Mouse (Mus musculus) cerebellum, adult 18-20 months (tissue): ENCODE data around the gene Rnasel.

Source experiments
- DNase-seq, 2 experiments: peaks; one replicate each; pipeline ENCODE4 v3.0.0; 2021

Rnasel gene

DNA sequence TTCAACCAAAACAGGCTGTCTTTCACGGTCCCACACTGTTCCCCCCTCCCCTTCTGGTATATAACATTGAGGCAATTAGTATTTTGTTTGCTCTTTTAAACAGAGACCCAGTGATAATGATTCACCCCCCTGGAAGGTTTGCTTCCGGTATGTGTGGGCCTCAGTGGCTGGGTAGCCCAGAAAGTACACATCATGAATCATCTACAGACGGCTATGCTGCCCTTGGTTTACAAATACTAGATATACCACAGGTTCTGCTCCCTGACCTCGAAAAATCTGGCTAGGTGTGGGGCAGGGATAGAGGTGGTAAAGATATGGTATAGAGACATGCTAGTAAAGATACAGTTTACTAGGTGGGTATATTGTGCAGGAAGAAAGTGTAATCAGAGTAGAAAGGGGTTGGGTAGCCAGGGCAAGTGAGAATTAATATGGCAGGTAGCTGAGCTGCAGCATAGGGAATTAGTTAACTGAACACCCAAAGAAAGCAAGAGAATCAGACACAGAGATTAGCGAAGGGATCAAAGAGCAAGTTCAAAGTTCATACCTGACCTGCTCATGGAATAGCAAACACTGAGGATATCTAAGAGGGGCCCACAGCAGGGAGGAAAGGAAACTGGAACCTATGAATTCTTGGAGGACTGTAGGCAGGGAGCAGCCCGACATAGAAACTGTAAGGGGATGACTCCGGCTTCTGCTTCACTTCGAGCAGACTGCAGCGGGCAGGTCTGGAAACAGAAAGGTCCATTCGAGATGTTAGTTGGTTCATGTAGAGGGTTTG is 21.0 kb downstream of the Rnasel start:
- no peak for DNase-seq

- no peak for DNase-seq
Observed at GRCm38 (mm10) chr1:153770776-153771167, 21.5 kb downstream of the Rnasel start.

DNA sequence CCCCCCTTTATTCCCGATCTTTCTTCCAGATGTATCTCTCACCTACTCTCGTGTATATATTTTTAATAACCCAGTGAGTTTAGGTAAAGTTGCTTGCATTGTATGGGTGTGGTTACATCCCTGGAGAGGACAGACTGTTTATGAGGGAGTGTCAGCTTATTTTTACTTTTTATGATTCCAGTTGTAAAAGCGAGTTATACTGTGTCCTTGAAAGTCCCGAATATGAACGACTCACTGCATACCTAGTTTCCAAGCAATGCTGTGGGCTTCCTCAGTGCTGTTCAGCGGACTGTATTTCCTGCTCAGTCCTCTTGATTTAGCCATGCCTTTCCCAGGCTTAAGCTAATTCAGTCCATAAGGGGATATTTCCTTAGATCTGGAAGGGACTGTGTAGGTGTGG is 25.9 kb downstream of the Rnasel start:
- no peak for DNase-seq

GRCm38 (mm10) chr1:153776257-153776656 is 27.0 kb downstream of the Rnasel start:
- DNase-seq, result no peak

DNA sequence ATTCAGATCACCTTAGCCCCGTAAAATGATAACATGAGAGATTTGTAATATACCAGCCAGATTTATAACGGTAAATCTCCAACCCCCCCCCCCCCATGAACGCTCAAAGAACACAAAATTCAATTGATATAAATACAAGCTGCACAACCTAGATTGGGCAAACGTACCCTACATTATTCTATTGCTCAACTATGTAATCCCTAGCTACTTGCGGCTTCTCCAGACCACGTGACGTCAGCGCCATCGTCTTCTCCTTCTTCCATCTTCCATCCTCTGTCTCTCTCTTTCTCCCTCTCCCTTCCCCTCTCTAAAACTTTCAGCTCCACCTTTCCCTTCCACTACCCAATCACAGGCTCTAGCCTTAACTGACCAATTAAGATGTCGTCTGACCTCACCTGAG is 29.0 kb downstream of the Rnasel start:
- no peak for DNase-seq

DNA sequence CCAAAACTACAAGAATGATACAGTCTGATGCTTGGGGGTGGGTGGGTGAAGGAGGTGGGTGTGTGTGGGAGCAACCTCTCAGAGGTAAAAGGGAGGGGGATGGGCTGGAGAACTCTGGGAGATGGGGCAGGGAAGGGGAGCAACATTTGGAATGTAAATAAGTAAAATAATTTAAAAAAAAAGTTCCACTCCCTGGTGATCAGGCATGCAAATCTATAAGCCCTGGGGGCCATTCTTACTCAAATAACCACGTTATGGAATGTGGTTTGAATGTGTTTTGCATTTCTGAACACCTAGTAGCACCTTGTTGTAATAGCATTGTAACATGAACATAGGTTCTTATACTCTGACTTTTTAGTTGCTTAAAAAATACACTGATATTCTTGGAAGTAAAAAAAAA is 34.1 kb downstream of the Rnasel start:
- DNase-seq, result no peak

- no peak for DNase-seq
Observed at GRCm38 (mm10) chr1:153785608-153786007, 36.4 kb downstream of the Rnasel start.

DNA sequence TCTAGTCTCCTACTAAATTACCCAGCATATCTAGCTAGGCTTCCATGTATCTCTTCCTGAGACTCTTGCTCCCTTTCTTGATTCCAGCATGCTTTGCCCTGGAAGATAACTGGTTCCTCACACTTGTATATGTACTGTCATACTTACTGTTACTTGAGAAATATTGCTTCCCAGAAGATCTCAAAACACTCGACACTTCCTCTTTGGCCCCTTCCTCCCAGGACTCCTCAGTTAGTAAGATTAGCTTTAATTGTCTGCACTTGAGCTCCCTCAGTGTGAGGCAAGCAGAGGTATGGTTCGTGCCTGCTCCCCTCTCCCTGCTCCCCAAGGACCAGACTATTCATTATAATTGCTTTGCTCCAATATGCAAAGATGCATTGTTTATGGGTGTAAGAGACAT is 41.5 kb downstream of the Rnasel start:
- no peak for DNase-seq

GRCm38 (mm10) chr1:153794241-153794640 is 45.0 kb downstream of the Rnasel start:
- no peak for DNase-seq

DNA sequence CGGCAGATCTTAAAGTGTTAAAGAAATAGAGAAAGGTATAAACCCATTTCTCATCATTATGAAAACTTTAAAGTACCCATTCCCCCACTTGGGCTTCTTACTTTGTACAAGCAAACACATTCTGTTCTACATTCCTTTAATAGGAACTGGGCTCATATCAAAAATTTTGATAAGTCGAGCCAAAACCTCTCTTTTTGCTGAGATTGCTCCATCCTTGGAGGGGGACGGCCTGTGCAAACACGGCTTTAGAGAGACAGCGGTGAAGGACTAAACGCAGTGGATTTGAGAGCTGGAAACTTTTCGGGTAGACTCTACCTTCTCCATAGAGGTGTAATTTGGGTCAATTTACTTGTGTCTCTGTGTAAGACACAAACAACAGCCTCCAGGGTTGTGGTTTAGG is 53.5 kb downstream of the Rnasel start:
- no peak for DNase-seq

GRCm38 (mm10) chr1:153803530-153803929 is 54.3 kb downstream of the Rnasel start:
- no peak for DNase-seq

DNA sequence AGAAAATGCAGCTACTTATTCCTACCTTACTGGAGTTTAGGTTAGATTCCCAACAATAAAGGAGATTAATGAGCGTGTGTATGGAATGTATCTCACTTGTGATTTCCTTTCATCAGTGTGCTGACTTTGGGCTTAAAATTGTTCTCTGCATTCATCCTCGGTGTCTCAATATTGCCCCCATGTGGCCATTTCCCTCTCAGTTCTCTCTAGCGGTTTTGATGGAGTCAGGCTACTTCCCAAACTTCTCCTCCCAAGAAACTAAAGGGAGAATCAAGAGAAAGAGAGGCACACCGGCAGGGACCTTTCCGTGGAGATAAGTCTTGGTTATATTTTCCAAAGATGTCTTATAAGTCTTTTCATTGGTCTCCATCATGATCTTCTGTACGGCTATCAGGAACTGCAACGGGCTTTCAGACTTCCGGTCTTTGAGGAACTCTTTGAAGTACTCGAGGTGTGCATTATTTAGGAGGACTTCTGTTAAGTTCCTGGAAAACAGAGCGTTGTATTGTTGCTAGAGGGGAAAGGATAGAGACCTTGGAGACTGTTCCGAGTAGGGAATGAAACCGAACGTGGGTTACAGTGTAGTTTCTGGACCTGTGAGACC is 58.3 kb downstream of the Rnasel start:
- DNase-seq, result peak; percentile 31 to 41
